In genomic region chr15:80076338-80077136, GRCm38 (mm10) we compare ENCODE assay signal across 8 mouse cellular contexts. TPM values are rescaled to one million over a fixed set of nuclear protein-coding genes. Genes with fewer than 3 reads are reported as not detected.
A peak's percentile ranks its signal among the peaks of the same experiment; 100 is the strongest.
DNase-seq lines count a peak whose midpoint lies in the region; ATAC-seq and TF ChIP-seq lines count a peak whose summit lies in the region.

No protein-coding gene starts in this region.

- H3K27ac ChIP-seq in intestine, postnatal 0 days (ENCODE audit: low read depth, low read length) = no peak overlapping the region
- H3K27ac ChIP-seq in liver, embryonic 13.5 days = peak overlapping the region; percentile 80

- peak; percentile 91 for TF ChIP-seq CTCF in intestine, postnatal 0 days (IDR thresholded peaks at IDR 0.05; ENCODE audit: low read depth)

- WGBS in intestine, postnatal 0 days = 7% methylated on average over 2 of the region's 2 CpGs
- 2% methylated on average over 2 of the region's 2 CpGs for WGBS in liver, embryonic 13.5 days (ENCODE audit: insufficient replicate concordance)

- no peak overlapping the region for H3K4me3 ChIP-seq in intestine, postnatal 0 days (ENCODE audit: low read depth, low read length)
- no peak overlapping the region for H3K4me3 ChIP-seq in liver, embryonic 13.5 days (replicated peaks)

- peaks cover 50% of the 10 kb centered on the region for H3K36me3 ChIP-seq in intestine, postnatal 0 days (ENCODE audit: control insufficient read depth, insufficient read depth)
- peaks cover 51% of the 10 kb centered on the region for H3K36me3 ChIP-seq in liver, embryonic 13.5 days

- DNase-seq in 416B (ENCODE audit: low read depth) = peak; percentile 89
- DNase-seq in R1 (ENCODE audit: low read depth, low spot score) = peak; percentile 93
- DNase-seq in embryo, embryonic 11 days = peak; percentile 83
- peak; percentile 52 to 80 for DNase-seq in gastrocnemius, postnatal 4 days (ENCODE audit: low spot score in 2 of 2)
- DNase-seq in liver, embryonic 13.5 days = peak; percentile 82
- DNase-seq in naive thymus-derived CD4-positive, alpha-beta T cell, adult 2 months (ENCODE audit: low read depth) = peak; percentile 86
- peak; percentile 87 for DNase-seq in testis, postnatal 10 days (ENCODE audit: low spot score)

- H3K9me3 ChIP-seq in intestine, postnatal 0 days (ENCODE audit: control insufficient read depth) = no peaks in the 10 kb centered on the region
- no peaks in the 10 kb centered on the region for H3K9me3 ChIP-seq in liver, embryonic 13.5 days (replicated peaks)

- H3K4me1 ChIP-seq in intestine, postnatal 0 days (replicated peaks; ENCODE audit: control insufficient read depth, insufficient read depth, low read length) = no peaks in the 10 kb centered on the region
- peaks cover 83% of the 10 kb centered on the region for H3K4me1 ChIP-seq in liver, embryonic 13.5 days (replicated peaks)

- H3K4me2 ChIP-seq in intestine, postnatal 0 days (replicated peaks; ENCODE audit: low read depth) = no peak overlapping the region
- H3K4me2 ChIP-seq in liver, embryonic 13.5 days = no peak overlapping the region

- ATAC-seq in intestine, postnatal 0 days = peak; percentile 23; the same call in 1 of the 2 replicates
- ATAC-seq in liver, embryonic 13.5 days (ENCODE audit: low read depth) = peak; percentile 73

- no peaks in the 10 kb centered on the region for H3K27me3 ChIP-seq in intestine, postnatal 0 days (replicated peaks; ENCODE audit: control insufficient read depth, insufficient read depth, low read length)
- H3K27me3 ChIP-seq in liver, embryonic 13.5 days = peaks cover 9% of the 10 kb centered on the region; the same call in 1 of the 2 replicates

- no peak overlapping the region for H3K9ac ChIP-seq in intestine, postnatal 0 days (ENCODE audit: low read depth, low read length)
- H3K9ac ChIP-seq in liver, embryonic 13.5 days = no peak overlapping the region

RNA-seq across cellular contexts. Expression of gene Syngr1, which starts 14.6 kb away (rescaled TPM):
- total RNA-seq in gastrocnemius, postnatal 4 days (2021) = 1 to 10 TPM; 8.7 to 8.8 TPM
- polyA plus RNA-seq in intestine, postnatal 0 days (2015; fragmentation: Nextera tagmentation; extraction: Ambion mirVana) = 6.8 and 10.4 TPM in 2 replicates
- polyA plus RNA-seq in liver, embryonic 13.5 days (2015; fragmentation: Nextera tagmentation; extraction: Ambion mirVana) = 16.0 and 20.5 TPM in 2 replicates

RNA-seq across cellular contexts. Expression of gene Rpl3, which starts 15.1 kb away (rescaled TPM):
- 100 to 1,000 TPM; 475 to 533 TPM for total RNA-seq in gastrocnemius, postnatal 4 days (2021)
- polyA plus RNA-seq in intestine, postnatal 0 days (2015; fragmentation: Nextera tagmentation; extraction: Ambion mirVana) = 436 and 450 TPM in 2 replicates
- 807 and 835 TPM in 2 replicates for polyA plus RNA-seq in liver, embryonic 13.5 days (2015; fragmentation: Nextera tagmentation; extraction: Ambion mirVana)

RNA-seq across cellular contexts. Expression of gene Tab1, which starts 56.4 kb away (rescaled TPM):
- 10 to 100 TPM; 19.3 to 20.2 TPM for total RNA-seq in gastrocnemius, postnatal 4 days (2021)
- polyA plus RNA-seq in intestine, postnatal 0 days (2015; fragmentation: Nextera tagmentation; extraction: Ambion mirVana) = 12.6 and 13.6 TPM in 2 replicates
- polyA plus RNA-seq in liver, embryonic 13.5 days (2015; fragmentation: Nextera tagmentation; extraction: Ambion mirVana) = 12.5 and 12.9 TPM in 2 replicates
